Mouse (Mus musculus): ENCODE results near the gene Casz1. TPM values are rescaled to one million over a fixed set of nuclear protein-coding genes. Genes with fewer than 3 reads are reported as not detected.

The Casz1 gene
- total RNA-seq, 2 experiments from 2014 or later = 0.61 to 0.62 TPM

DNA sequence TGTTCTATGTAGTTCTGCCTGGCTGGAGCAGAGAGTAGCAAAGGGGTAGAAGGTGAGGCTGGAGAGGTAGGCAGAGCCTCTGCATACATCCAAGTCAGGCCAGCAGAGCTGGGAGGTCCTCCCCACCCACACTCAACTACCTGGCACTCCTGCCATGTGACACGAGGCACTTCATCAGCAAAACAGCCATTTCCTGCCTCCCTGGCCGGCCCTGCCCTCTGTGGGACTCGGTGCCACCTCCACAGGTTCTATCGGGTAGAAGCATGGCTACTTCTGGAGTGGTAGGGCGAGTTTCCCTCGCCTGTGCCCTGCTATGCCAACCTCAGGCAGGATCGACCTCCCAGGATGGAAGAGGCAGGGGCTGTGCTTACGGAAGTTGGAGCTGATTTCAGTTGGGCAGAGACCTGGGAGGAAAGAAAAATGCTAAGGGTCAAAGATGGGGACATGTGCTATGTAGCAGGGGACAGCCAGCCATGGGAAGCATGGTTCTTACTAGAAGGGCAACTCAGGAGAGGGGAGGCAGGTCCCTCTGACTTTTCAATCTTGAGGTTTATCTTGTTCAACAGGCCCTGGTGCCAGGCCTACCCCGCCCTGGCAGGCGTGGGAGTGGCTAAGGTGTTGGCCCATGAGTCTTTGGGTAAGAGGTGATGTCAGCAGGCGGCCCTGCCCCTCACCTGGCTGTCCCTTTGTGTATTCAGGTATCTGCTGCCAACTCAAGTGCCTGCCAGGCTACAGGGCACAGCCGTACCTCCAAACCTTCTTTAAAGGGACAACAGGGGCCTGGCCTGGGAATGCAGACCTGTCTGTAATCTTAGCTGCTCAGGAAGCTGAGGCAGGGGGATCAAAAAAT lies 6.5 kb upstream of the Casz1 start:
- no peak for DNase-seq (ENCODE audit: low spot score in 2 of 2)

DNA sequence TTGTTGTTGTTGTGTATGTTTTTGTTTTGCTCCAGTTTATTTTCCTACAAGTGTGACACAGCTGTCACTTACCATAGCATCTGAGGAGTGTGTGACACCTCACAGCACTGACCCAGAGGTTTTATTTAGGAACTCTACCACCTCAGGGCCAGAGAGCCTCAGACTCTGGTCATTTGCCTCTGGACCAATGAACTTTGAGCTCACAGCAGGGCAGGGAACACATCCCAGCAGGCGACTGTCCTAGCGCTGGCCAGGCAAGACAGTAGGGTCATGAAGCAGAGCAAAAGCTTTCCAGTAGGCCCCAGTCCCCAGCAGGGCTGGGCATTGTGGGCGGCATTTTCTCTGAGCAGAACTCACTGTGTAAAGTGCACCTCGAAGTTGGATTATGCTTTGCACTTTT lies 1.2 kb upstream of the Casz1 start:
- no peak for DNase-seq (ENCODE audit: low spot score in 2 of 2)

DNA sequence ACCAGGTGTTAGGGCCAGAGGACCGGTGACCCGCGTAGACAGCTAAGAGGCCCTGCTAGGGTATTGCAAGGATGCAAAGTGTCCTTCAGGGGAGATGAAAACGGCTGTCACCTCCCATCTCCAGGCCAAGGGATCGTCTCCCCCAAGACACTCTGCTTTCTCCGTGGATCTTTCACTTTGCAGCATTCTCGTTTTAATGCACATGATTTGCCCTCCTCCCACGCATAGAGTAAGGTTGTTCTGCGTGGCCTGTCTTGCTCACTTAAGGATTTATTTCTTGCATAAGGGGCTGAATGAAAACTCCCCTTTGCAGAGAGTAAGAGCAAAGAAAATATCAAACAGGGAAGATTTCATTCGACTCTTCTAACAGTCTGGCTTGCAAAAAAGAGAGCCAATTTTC lies 593 bp upstream of the Casz1 start:
- no peak for DNase-seq (ENCODE audit: low spot score in 2 of 2)

DNA sequence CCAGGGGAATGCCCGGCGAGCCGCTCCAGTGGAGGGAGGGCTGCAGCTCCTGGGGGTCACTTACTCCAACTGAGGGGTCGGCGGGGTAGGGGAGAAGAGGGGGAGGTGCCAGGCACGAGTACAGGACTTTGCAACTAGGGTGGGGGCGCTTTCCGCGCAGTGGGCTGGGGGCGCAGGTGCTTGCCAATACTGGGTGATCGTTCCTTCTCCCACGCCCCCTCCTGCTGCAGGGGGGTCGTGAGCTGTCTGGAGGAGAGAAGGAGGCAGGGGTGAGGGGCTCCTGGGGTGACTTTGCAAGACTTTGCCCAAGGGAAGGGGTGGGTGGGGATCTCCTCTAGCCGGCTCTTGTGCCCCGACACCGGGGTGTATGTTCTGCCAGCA lies 541 bp downstream of the Casz1 start:
- DNase-seq (ENCODE audit: low spot score in 2 of 2) = no peak

DNA sequence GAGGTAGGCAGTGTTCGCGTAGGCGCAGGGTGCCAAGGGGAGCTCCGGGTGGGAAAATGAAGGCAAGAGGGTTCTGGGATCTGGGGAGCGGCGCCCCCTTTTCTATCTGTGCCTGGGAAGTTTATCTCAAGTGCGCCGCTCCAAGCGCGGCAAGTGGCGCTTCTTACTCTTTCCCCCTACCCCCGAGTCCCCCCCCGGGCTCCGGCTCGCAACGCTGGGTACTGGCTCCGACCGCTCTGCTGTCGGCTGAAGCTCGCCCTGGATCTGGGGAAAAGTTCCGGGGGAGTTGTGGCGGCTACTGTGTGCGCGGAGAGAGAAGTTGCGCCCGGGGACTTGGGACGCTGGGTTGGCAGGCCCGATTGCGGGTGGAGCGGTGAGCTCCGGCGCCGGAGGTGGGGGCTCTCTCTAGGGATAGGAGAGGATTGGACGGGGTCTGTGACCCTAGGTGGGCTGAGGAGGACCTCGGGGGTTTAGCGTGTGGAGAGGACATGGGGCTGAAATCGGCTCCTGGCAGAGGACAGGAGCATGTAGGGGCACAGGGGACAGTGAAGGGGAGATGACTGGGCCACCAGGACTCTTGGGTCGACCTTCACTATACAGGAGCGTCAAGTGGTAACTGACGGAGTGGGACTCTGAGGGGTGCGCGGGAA lies 1.1 kb downstream of the Casz1 start:
- no peak for DNase-seq (ENCODE audit: low spot score in 2 of 2)

DNA sequence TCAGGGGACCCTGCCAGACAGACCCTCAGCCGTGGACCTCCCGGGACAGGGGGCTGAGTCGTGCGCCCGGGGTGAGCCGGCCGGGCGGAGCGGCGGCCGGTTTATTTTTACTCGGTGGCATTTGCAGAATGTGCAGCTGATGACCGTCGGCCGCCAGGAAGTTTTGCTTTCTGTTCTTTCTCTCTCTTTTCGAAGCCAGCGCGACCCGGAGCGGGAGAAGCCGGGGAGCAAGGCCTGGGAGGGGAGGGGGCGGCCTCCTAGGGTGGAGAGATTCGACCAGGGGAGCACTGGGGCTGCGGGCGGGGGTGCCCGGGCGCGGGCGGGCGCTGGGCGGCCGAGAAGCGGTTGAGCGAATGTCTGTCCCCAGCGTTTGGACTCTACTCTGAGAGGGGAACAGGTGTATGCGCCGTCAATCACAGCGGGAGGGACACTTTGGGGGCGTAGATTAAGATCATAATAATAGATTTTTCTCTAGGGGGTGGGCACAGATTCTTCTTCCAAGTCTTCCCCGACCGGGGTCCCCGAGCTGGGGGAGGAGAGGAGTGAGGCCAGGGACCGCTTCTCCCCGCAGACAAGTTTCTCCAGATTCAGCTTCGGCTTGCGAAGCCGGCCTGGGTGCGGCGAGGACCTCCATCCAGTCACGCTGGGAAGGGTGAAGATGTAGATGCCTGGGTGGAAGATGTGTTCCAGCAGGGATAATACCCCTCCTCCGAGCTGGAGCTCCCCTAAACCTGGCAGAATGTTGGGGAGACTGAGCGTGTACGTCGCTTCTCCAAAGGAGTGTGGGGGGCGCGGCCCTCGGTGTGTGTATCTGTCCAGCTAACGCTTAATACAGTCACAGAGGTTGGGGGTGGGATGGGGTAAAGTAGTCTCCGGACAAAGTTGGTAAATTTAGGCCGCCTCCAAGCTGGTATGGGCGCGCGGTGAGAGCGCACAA lies 1.9 kb downstream of the Casz1 start:
- DNase-seq (ENCODE audit: low spot score in 2 of 2) = no peak

DNA sequence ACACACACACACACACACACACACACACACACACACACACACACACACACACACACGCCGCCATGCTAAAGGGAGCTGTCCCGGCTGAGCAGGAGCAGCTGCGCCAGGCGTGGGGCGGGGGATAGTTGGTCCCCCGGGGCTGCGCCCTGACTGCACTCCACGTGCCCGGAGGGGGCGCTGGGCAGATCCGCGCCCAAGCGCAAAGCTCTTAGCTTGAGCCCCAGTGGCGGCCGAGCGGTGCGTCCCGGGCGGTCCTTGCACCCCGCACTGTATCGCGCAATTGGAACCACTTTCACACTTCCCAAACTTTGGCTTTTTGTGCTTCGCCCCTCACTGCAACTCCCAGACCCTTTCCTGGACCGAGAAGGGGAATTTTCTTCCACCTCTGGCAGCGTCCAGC lies 2.6 kb downstream of the Casz1 start:
- no peak for DNase-seq (ENCODE audit: low spot score in 2 of 2)

DNA sequence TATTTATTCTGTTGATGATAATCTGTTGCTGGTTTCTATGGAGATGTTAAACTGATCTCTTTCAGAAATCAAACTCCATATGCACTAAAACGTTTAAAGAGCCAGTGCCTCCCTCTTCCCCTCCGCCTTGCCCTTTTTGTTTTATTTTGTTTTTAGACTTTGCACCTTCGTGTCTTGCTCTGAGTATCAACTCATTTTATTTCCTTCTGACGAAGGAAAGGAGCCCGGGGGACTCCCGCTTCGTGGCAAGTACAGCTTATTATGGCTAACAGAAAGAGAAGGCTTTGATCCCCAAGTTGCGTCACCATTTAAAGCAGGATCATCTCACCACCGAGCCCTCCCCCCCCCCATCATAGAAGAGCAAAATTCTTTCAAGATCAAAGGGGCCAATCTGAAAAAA lies 3.2 kb downstream of the Casz1 start:
- DNase-seq (ENCODE audit: low spot score in 2 of 2) = no peak

DNA sequence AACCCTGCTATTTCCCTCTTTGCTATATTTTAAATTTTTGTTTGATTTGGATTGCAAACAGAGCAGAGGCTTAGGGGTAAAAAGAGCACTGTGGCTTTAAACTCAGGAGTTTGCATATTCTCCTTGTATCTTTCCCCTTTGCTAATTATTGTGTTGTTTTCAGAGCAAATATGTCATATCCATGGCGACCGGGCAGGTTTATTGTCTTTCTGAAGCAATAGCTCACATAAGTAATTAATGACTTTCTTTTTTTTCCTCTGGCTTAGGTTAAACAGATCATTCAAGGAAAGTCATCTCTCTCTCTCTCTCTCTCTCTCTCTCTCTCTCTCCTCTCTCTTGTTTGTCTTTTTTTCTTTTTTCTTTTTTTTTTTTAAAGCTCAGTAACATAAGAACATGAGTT lies 4.6 kb downstream of the Casz1 start:
- DNase-seq (ENCODE audit: low spot score in 2 of 2) = no peak

DNA sequence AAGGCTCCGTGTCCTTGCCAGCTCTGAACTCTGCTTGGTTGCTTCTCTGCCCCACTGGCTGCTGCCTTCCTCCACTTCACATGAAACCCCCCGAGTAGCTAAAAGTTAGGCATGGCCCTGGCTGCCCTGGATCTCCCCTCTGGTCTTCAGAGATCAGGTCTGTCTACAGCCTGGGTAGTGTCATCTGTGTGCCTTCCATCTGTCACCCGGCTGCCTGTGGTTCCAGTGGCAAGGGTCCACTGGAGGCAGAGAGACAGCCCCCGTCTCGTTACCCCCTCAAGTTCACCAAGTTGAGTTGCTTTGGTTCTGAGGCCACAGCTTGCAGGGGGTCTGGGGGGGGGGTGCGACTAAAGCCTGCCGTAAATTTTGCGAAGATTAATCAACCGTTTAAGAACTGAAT lies 6.5 kb downstream of the Casz1 start:
- no peak for DNase-seq (ENCODE audit: low spot score in 2 of 2)

DNA sequence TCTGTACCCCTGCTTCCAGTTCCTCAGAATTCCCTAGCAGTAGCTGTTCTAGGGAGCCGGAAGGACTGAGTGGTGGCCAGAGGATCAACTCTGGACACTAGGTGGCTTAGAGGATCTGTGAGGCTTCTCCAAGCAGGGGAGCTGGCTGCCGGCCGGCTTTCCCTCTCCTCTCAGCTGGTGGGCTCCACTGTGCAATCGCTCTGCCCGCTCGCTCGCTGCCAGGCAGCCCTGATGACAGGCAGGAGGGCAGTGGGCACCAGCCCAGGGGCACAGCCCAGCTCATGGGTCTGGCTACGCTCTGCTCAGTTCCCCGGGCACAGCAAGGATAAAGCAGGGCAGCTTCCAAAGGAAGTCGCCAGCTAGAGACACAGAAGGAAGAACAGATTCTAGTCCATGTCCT lies 7.7 kb downstream of the Casz1 start:
- no peak for DNase-seq (ENCODE audit: low spot score in 2 of 2)

DNA sequence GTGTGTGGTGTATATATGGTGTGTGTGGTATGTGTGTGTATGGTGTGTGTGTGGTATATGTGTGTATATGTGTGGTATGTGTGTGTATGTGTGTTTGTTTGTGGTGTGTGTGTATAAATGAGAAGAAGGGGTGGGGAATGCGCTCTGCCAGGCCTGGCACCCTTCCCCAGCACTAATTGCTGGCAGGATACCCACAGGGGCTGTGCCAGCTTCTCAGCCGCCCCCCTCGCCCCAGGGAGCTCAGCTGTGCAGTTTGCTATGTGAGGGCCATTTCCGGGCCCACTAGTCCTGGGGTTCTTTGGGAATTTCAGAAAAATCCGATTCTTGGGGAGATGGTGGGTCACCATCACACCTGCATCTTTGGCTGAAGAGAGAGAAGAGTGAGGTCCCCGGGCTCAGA lies 9.0 kb downstream of the Casz1 start:
- no peak for DNase-seq (ENCODE audit: low spot score in 2 of 2)

DNA sequence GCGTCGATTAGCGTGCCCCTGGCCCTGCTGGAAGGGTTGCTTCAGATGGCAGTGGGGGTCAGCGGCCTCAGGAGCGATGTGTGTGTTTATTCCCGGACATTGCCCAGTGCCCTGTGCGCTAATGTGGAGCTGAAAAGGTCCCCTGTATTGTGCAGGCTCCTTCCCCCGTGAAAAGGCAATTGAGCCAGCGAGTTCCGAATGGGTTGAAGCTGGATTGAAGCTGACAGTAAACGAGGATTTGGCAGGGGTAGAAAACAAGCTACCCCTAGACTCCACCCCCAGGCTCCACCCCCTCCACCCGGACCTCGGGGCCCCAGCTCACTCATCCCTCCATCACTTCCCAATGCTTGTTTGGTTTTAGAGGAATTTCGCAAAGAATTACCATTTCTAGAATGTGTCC lies 12.3 kb downstream of the Casz1 start:
- DNase-seq (ENCODE audit: low spot score in 2 of 2) = no peak

DNA sequence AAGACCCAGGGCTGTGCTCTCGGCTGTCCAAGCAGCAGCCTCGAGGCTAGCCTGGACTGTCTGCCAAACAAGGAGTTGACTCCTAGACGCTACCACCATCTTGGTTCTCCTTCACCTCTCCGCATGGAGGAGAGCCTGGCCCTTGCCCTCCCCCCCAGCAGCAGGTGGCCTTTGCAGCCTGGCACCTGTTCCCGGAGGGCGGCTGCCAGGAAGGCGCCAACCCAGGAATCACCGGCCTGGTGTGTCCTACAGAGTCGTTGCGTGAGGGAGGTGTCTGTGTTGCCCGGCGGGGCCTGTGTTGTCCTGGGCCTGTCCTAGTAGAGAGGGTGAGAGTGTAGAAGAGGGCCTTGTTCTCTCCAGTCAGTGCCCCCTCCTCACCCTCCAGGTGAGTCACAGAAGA lies 13.9 kb downstream of the Casz1 start:
- DNase-seq (ENCODE audit: low spot score in 2 of 2) = no peak

DNA sequence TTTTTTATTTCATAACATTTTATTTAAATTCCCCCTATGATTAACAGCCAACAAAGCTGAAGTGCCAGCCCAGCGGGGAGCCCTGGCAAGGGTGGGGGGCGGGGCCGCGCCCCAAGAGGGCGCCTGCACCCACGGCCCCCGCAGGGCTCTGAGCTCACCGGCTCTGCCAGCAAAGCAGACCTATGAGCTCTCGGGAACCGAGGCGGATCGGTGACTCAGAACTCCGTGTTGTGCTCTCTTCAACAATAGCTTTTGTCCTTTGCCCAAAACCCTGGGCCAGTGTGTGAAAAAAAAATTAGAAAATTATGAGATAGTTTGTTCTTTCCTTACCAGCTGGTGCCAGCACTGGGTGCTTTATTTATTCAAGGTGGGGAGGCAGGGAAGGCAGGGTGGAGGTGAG lies 15.9 kb downstream of the Casz1 start:
- DNase-seq (ENCODE audit: low spot score in 2 of 2) = no peak

DNA sequence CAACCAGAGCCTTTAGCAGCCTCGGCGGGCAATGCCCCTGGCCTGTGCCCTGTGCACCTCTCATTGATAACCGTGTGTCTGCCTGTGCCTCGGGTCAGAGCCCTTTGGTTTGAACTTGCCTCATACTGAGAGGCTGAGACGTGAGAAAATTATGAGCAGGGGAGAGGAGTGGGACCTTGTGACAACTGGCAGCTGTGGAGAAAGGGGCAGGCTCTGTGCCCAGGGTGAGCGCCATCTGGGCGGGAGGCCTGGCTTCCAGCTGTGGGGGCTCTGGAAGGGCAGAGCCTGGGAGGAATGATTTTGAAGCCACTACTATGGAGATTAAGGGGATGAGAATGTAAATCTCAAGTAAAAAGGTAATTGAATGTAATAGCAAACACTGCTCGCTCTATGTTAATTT lies 19.1 kb downstream of the Casz1 start:
- no peak for DNase-seq (ENCODE audit: low spot score in 2 of 2)

DNA sequence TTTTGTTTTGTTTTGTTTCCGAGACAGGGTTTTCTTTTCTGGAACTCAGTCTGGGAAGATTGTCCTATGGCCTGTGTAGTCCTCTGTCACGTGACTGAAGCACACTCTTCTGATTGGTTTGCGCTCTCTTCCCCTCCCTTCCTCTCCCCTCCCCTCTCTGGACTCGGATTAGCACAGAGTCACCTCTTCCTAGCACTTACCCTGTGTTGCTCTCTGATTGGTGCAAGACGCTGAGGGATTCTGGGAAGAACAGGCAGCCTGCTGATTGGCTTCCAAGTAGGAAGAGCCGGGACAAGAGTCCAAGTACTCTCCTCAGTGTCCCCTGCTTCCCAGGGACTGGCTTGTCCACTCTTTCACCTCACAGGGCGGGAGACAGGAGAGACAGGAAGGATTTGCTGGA lies 26.1 kb downstream of the Casz1 start:
- no peak for DNase-seq (ENCODE audit: low spot score in 2 of 2)

DNA sequence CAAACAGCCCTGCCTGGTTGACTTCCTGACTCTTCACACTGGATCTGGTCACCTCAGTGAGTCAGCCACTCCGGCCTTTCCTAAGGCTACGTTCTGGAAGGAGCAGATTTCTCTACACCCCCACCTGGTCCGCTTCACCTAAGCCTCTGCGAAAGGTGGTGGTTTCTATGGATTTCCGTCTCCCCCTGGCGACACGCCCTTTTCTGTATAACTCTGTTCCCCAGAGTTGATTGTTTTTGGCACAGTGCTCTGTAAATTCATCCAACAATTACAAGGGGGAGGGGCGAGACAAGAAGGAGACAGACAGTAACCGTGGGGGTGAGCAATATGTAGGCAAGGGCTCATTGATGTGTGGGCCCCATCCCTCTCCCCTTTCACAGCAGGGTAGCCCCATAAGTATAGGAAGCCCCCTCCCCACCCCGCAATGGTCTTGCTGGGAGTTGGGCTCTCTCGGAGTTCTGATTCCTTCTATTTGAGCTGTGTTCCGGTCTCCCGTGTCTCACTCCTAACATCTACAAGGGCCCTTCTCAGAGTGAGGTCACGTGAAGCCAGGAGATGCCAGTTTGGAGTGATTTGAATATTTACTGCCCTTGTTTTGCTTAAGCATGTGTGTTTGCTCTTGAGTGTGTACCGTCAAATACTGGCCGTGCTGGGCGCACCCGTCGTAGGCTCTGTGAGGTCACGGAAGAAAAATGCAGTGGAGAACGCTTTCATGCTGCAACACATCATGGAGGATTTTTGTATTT lies 29.2 kb downstream of the Casz1 start:
- no peak for DNase-seq (ENCODE audit: low spot score in 2 of 2)

DNA sequence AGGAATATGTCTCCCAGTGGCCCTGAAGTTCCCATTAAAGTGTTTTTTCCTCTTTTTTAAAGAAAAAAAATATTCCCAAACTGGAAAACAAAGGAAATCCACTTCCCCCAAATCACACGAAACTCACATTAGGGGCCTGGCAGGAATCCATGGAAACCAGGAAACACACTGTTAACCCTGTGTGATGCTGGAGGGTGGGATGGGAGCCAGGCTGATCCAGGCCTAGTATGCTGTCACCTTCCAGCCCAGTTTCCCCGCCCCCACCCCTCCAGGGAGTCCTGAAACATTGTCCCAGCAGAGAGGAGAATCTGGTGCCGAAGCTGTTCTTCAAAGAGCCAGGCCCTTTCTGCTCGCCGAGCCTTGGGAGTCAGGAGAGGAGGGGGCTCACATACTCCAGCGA lies 32.2 kb downstream of the Casz1 start:
- DNase-seq (ENCODE audit: low spot score in 2 of 2) = no peak

DNA sequence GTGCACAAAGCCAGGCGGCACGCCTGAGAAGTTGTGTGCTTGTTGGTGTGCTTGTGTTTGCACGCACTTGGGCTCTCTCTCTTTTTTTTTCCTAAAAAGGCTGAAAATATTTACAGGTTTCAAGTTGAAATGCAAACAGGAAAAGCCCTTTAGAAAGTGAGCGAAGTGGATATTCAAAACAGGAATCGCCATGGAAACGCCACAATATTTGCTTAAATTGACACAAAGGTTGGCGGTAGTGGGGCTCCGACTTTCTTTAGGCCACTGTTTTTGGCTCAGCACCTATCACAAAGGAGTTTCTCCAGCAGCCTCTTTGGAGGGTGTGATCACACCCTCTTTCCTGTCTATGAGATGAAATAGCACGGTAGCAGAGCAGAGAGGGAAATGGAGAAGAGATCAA lies 32.8 kb downstream of the Casz1 start:
- no peak for DNase-seq (ENCODE audit: low spot score in 2 of 2)

DNA sequence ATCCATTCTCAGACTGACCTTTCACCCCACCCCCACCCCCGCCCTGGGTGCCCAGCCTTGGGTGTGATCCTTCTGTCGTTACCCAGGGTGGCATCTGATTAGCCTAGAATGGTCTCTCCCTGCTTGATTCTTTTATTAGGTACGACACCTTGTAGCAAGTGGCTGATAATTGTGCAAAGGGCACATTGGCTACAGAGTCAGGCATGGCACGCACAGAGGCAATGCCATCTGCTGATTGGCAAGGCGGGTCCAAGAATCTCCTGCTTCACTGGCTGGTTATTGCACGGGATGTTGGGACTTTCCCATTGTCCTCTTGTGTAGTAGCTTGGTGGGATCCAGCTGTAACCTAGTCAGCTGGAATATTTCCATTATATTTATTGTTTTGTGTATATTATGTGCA lies 33.4 kb downstream of the Casz1 start:
- no peak for DNase-seq (ENCODE audit: low spot score in 2 of 2)

Measured in layer of hippocampus, adult 18-20 months (tissue).